Mouse (Mus musculus) adrenal gland, adult 2 months (tissue): Measurements from ENCODE around the gene Prtn3. TPM values are rescaled to one million over a fixed set of nuclear protein-coding genes. Genes with fewer than 3 reads are reported as not detected.
A peak's percentile ranks its signal among the peaks of the same experiment; 100 is the strongest.

Experiments
- DNase-seq: peaks from one replicate; pipeline ENCODE4 v3.0.0; 2021
- polyA plus RNA-seq: library from polyadenylated mRNA; depleted of rRNA; stranded (reverse); fragments of >200 nt; gene quantifications from 2 replicates; pipeline ENCODE4 v1.2.3, GENCODE M21; 2012
- total RNA-seq, 2 experiments: library from RNA; stranded (reverse); gene quantifications; 2 replicates each; pipeline ENCODE4 v1.2.3; 2021

The Prtn3 gene
- total and polyA plus RNA-seq, 3 experiments: 0.62 to 3.4 (median 0.63) TPM

GRCm38 (mm10) chr10:79877174-79877573 is 2.9 kb downstream of the Prtn3 start:
- DNase-seq: no peak

GRCm38 (mm10) chr10:79877757-79878156 is 3.5 kb downstream of the Prtn3 start:
- DNase-seq: peak; percentile 59

- DNase-seq: no peak
Observed at GRCm38 (mm10) chr10:79879527-79879926, 5.3 kb downstream of the Prtn3 start.

- DNase-seq: no peak
Observed at GRCm38 (mm10) chr10:79880721-79881120, 6.4 kb downstream of the Prtn3 start.

- no peak for DNase-seq
Observed at GRCm38 (mm10) chr10:79881981-79882380, 7.7 kb downstream of the Prtn3 start.

- peak; percentile 81 for DNase-seq
Observed at GRCm38 (mm10) chr10:79883297-79884084, 9.2 kb downstream of the Prtn3 start.

GRCm38 (mm10) chr10:79884446-79884845 is 10.2 kb downstream of the Prtn3 start:
- peak; percentile 89 for DNase-seq

- DNase-seq: peak; percentile 78
Observed at GRCm38 (mm10) chr10:79884938-79885337, 10.7 kb downstream of the Prtn3 start.

GRCm38 (mm10) chr10:79886054-79886453 is 11.8 kb downstream of the Prtn3 start, which contains the start of gene Elane:
Elane (plus strand) TSS chr10:79886247.
- DNase-seq: no peak

- DNase-seq: no peak
Observed at GRCm38 (mm10) chr10:79886611-79887010, 12.3 kb downstream of the Prtn3 start.

- peak; percentile 73 for DNase-seq
Observed at GRCm38 (mm10) chr10:79889386-79889785, 15.1 kb downstream of the Prtn3 start.

- no peak for DNase-seq
Observed at GRCm38 (mm10) chr10:79890670-79891069, 16.4 kb downstream of the Prtn3 start, which contains the start of gene Cfd. Cfd (plus strand) TSS chr10:79890853.

- peak; percentile 80 for DNase-seq
Observed at GRCm38 (mm10) chr10:79892451-79893118, 18.3 kb downstream of the Prtn3 start.

GRCm38 (mm10) chr10:79896306-79896705 is 22.0 kb downstream of the Prtn3 start:
- DNase-seq: no peak

- DNase-seq: peak; percentile 38
Observed at GRCm38 (mm10) chr10:79896814-79897213, 22.5 kb downstream of the Prtn3 start.

GRCm38 (mm10) chr10:79897316-79898245 is 23.3 kb downstream of the Prtn3 start:
- DNase-seq: no peak

GRCm38 (mm10) chr10:79900951-79901410 is 26.7 kb downstream of the Prtn3 start:
- DNase-seq: no peak

- DNase-seq: no peak
Observed at GRCm38 (mm10) chr10:79906712-79907111, 32.4 kb downstream of the Prtn3 start.

- DNase-seq: no peak
Observed at GRCm38 (mm10) chr10:79907415-79907814, 33.1 kb downstream of the Prtn3 start.

GRCm38 (mm10) chr10:79908167-79909091 is 34.2 kb downstream of the Prtn3 start, which contains the start of gene Med16:
Med16 (minus strand) TSS chr10:79908923.
- DNase-seq: peak; percentile 97
